Mouse (Mus musculus): Measurements from ENCODE around the gene Fam71a.

The Fam71a gene

GRCm38 (mm10) chr1:191122744-191123143 lies 41.9 kb downstream of the Fam71a start:
- peak; percentile 47 for DNase-seq (ENCODE audit: low read depth, low spot score)

GRCm38 (mm10) chr1:191115514-191116238 lies 48.9 kb downstream of the Fam71a start:
- DNase-seq (ENCODE audit: low read depth, low spot score), result no peak

- DNase-seq (ENCODE audit: low read depth, low spot score), result no peak
Observed at GRCm38 (mm10) chr1:191114868-191115267, 49.7 kb downstream of the Fam71a start.
